Comparison of ENCODE assay signal across 13 mouse cellular contexts in the genomic region with DNA sequence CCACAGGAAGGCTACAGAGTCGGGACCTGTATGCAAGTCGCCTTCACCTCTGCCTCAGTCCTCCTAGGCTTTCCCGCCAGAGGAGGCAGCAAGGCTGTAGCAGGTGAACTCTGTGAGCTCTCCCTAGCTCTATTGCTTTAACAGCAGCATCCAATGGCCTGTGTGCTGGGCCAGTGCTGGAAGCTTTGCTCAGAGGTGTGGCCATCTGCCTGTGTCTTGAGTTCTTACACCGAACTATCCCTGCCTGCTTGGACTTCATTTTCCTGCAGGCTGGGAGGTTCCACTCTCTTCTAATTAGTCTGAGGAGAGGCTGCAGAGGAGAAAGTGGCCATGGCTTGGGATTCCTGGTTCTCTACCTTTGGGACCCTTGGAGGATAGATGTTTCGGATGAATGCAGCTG. TPM values are rescaled to one million over a fixed set of nuclear protein-coding genes. Genes with fewer than 3 reads are reported as not detected.
DNase-seq lines count a peak whose midpoint lies in the region; ATAC-seq lines count a peak whose summit lies in the region.
"Had no signal": no experiment of that assay in that cellular context is flagged by ENCODE, and none has a peak within 500 bp of the region (broad histone marks: within the 10 kb centered on the region; RNA-seq: fewer than 3 reads in every experiment).

No protein-coding gene starts in this region.

- H3K27me3 ChIP-seq in heart, embryonic 11.5 days (ENCODE audit: control insufficient read depth, insufficient read depth, low read length) = no peaks in the 10 kb centered on the region
- H3K27me3 ChIP-seq in forebrain, embryonic 15.5 days = no peaks in the 10 kb centered on the region
- no peaks in the 10 kb centered on the region for H3K27me3 ChIP-seq in midbrain, embryonic 11.5 days (ENCODE audit: control insufficient read depth, insufficient read depth, low read length)

- 45% methylated on average over 5 of the region's 5 CpGs for WGBS in heart, embryonic 11.5 days (ENCODE audit: insufficient replicate concordance)
- 35% methylated on average over 5 of the region's 5 CpGs for WGBS in forebrain, embryonic 15.5 days
- 31% methylated on average over 5 of the region's 5 CpGs for WGBS in midbrain, embryonic 11.5 days

- no peaks in the 10 kb centered on the region for H3K9me3 ChIP-seq in heart, embryonic 11.5 days (replicated peaks; ENCODE audit: control insufficient read depth, low read length)
- H3K9me3 ChIP-seq in forebrain, embryonic 15.5 days = no peaks in the 10 kb centered on the region
- H3K9me3 ChIP-seq in midbrain, embryonic 11.5 days (ENCODE audit: control insufficient read depth, low read length) = no peaks in the 10 kb centered on the region
- H3K9me3 ChIP-seq: megakaryocyte, embryonic 14.5 days had no signal

- H3K4me3 ChIP-seq in heart, embryonic 11.5 days (ENCODE audit: low read depth, low read length) = no peak overlapping the region
- no peak overlapping the region for H3K4me3 ChIP-seq in forebrain, embryonic 15.5 days
- no peak overlapping the region for H3K4me3 ChIP-seq in midbrain, embryonic 11.5 days (ENCODE audit: low read depth, low read length)
- H3K4me3 ChIP-seq: megakaryocyte, embryonic 14.5 days had no signal

- peak overlapping the region; percentile 32; the same call in 1 of the 2 replicates for H3K27ac ChIP-seq in heart, embryonic 11.5 days (ENCODE audit: low read depth, low read length)
- peak overlapping the region; percentile 90 for H3K27ac ChIP-seq in forebrain, embryonic 15.5 days (replicated peaks)
- peak overlapping the region; percentile 81 for H3K27ac ChIP-seq in midbrain, embryonic 11.5 days (ENCODE audit: low read depth, low read length)

- no peak overlapping the region for H3K9ac ChIP-seq in heart, embryonic 11.5 days (ENCODE audit: low read depth, low read length)
- peak overlapping the region; percentile 23; the same call in 1 of the 2 replicates for H3K9ac ChIP-seq in forebrain, embryonic 15.5 days (replicated peaks)
- H3K9ac ChIP-seq in midbrain, embryonic 11.5 days (ENCODE audit: low read length) = 0 out of 2 replicates have a peak overlapping the region, but pooled peaks have one; percentile 10

- no peak for ATAC-seq in heart, embryonic 11.5 days (replicated peaks; ENCODE audit: insufficient number of reproducible peaks, low FRiP score, low TSS enrichment)
- ATAC-seq in forebrain, embryonic 15.5 days (replicated peaks) = no peak
- no peak for ATAC-seq in midbrain, embryonic 11.5 days (ENCODE audit: low FRiP score)
- ATAC-seq in granulocyte monocyte progenitor cell, adult 5-6 weeks (replicated peaks; ENCODE audit: poor library complexity, severe bottlenecking) = no peak

- peaks cover 37% of the 10 kb centered on the region for H3K4me1 ChIP-seq in heart, embryonic 11.5 days (ENCODE audit: control insufficient read depth, insufficient read depth, low read length)
- H3K4me1 ChIP-seq in forebrain, embryonic 15.5 days = peaks cover 66% of the 10 kb centered on the region
- H3K4me1 ChIP-seq in midbrain, embryonic 11.5 days (ENCODE audit: control insufficient read depth, insufficient read depth, low read length) = peaks cover 39% of the 10 kb centered on the region

- H3K36me3 ChIP-seq in heart, embryonic 11.5 days (ENCODE audit: control insufficient read depth, insufficient read depth, low read length) = no peaks in the 10 kb centered on the region
- H3K36me3 ChIP-seq in forebrain, embryonic 15.5 days = peaks cover 4% of the 10 kb centered on the region; the same call in 1 of the 2 replicates
- no peaks in the 10 kb centered on the region for H3K36me3 ChIP-seq in midbrain, embryonic 11.5 days (ENCODE audit: control insufficient read depth, insufficient read depth, low read length)

- H3K4me2 ChIP-seq in heart, embryonic 11.5 days = no peak overlapping the region
- H3K4me2 ChIP-seq in forebrain, embryonic 15.5 days (replicated peaks) = no peak overlapping the region
- peak overlapping the region; percentile 82 for H3K4me2 ChIP-seq in midbrain, embryonic 11.5 days

- DNase-seq in heart, adult 9 months (ENCODE audit: low spot score in 2 of 2) = no peak
- peak; percentile 61 for DNase-seq in brain, adult 2 months (ENCODE audit: low read depth, low spot score)
- no peak for DNase-seq in midbrain, embryonic 11.5 days (ENCODE audit: low spot score, missing footprints)
- no peak for DNase-seq in ovary, postnatal 10 days (ENCODE audit: low spot score)
- DNase-seq in right cerebral cortex, adult 18-20 months = no peak
- DNase-seq: cerebellum, postnatal 36 days; right cerebral cortex, postnatal 4 days had no signal

RNA-seq across cellular contexts. Expression of a gene that starts 4.9 kb away (rescaled TPM):
- polyA plus RNA-seq in heart, embryonic 11.5 days (2014; fragmentation: Nextera tagmentation; extraction: Ambion mirVana) = 10.0 and 10.9 TPM in 2 replicates
- 55.3 and 55.9 TPM in 2 replicates for polyA plus RNA-seq in forebrain, embryonic 15.5 days (2015; fragmentation: Nextera tagmentation; extraction: Ambion mirVana)
- polyA plus RNA-seq in midbrain, embryonic 11.5 days (2014; fragmentation: Nextera tagmentation; extraction: Ambion mirVana) = 16.4 and 19.7 TPM in 2 replicates
- total RNA-seq in granulocyte monocyte progenitor cell, adult 5-6 weeks (2014; fragmentation: Nextera tagmentation) = 0.38 TPM in 1 of 2 replicates, not detected in the other
- total RNA-seq in granulocyte monocyte progenitor cell, adult 5-6 weeks (2017) = 0.26 and 0.60 TPM in 2 replicates

RNA-seq across cellular contexts. Expression of a gene that starts 6.0 kb away (rescaled TPM):
- polyA plus RNA-seq in heart, embryonic 11.5 days (2014; fragmentation: Nextera tagmentation; extraction: Ambion mirVana) = 97.7 and 108 TPM in 2 replicates
- polyA plus RNA-seq in forebrain, embryonic 15.5 days (2015; fragmentation: Nextera tagmentation; extraction: Ambion mirVana) = 102 and 103 TPM in 2 replicates
- polyA plus RNA-seq in midbrain, embryonic 11.5 days (2014; fragmentation: Nextera tagmentation; extraction: Ambion mirVana) = 91.2 and 96.6 TPM in 2 replicates
- total RNA-seq in granulocyte monocyte progenitor cell, adult 5-6 weeks (2014; fragmentation: Nextera tagmentation) = 29.4 and 36.3 TPM in 2 replicates
- total RNA-seq in granulocyte monocyte progenitor cell, adult 5-6 weeks (2017) = 18.7 and 20.0 TPM in 2 replicates

RNA-seq across cellular contexts. Expression of a gene that starts 8.5 kb away (rescaled TPM):
- 2.7 TPM in 1 of 2 replicates, not detected in the other for polyA plus RNA-seq in heart, embryonic 11.5 days (2014; fragmentation: Nextera tagmentation; extraction: Ambion mirVana)
- 6.0 and 6.1 TPM in 2 replicates for polyA plus RNA-seq in forebrain, embryonic 15.5 days (2015; fragmentation: Nextera tagmentation; extraction: Ambion mirVana)
- polyA plus RNA-seq in midbrain, embryonic 11.5 days (2014; fragmentation: Nextera tagmentation; extraction: Ambion mirVana) = 6.7 TPM in 1 of 2 replicates, not detected in the other
- 7.7 TPM in 1 of 2 replicates, not detected in the other for total RNA-seq in granulocyte monocyte progenitor cell, adult 5-6 weeks (2014; fragmentation: Nextera tagmentation)
- total RNA-seq in granulocyte monocyte progenitor cell, adult 5-6 weeks (2017) = not detected in 2 replicates
- total RNA-seq: heart, adult 8-10 months; left cerebral cortex, postnatal 10 days had no signal

RNA-seq across cellular contexts. Expression of a gene that starts 12.7 kb away (rescaled TPM):
- 0.68 and 1.2 TPM in 2 replicates for polyA plus RNA-seq in heart, embryonic 11.5 days (2014; fragmentation: Nextera tagmentation; extraction: Ambion mirVana)
- polyA plus RNA-seq in forebrain, embryonic 15.5 days (2015; fragmentation: Nextera tagmentation; extraction: Ambion mirVana) = 2.4 and 2.5 TPM in 2 replicates
- polyA plus RNA-seq in midbrain, embryonic 11.5 days (2014; fragmentation: Nextera tagmentation; extraction: Ambion mirVana) = 0.98 and 1.9 TPM in 2 replicates
- total RNA-seq in granulocyte monocyte progenitor cell, adult 5-6 weeks (2014; fragmentation: Nextera tagmentation) = 12.9 and 19.4 TPM in 2 replicates
- total RNA-seq in granulocyte monocyte progenitor cell, adult 5-6 weeks (2017) = 2.4 TPM in 1 of 2 replicates, not detected in the other

RNA-seq across cellular contexts. Expression of a gene that starts 41.7 kb away (rescaled TPM):
- 187 and 213 TPM in 2 replicates for polyA plus RNA-seq in heart, embryonic 11.5 days (2014; fragmentation: Nextera tagmentation; extraction: Ambion mirVana)
- 155 and 161 TPM in 2 replicates for polyA plus RNA-seq in forebrain, embryonic 15.5 days (2015; fragmentation: Nextera tagmentation; extraction: Ambion mirVana)
- 234 and 255 TPM in 2 replicates for polyA plus RNA-seq in midbrain, embryonic 11.5 days (2014; fragmentation: Nextera tagmentation; extraction: Ambion mirVana)
- total RNA-seq in granulocyte monocyte progenitor cell, adult 5-6 weeks (2014; fragmentation: Nextera tagmentation) = 731 and 799 TPM in 2 replicates
- 213 and 218 TPM in 2 replicates for total RNA-seq in granulocyte monocyte progenitor cell, adult 5-6 weeks (2017)

Comparison
In these comparisons a context has a peak if more than half of its experiments do, and no peak if none do; other contexts are left out.
1. H3K27ac ChIP-seq: peak in every context shown above with its lines; median percentile 90 in forebrain, embryonic 15.5 days; 81 in midbrain, embryonic 11.5 days; 32 in heart, embryonic 11.5 days.